Mouse (Mus musculus): ENCODE measurements at regions not wholly inside any gene's neighbourhood (a gene's known extent, or its start where the extent isn't known, plus 50 kb on each side); places are given as distances from the start of the nearest gene placed in this dataset.

GRCm38 (mm10) chr7:136208879-136209278, 492.7 kb upstream of the Mki67 start:
- no peak for DNase-seq (ENCODE audit: low spot score)
- H3K9me3 ChIP-seq (ENCODE audit: control insufficient read depth, low read length): no peaks in the 10 kb centered on the region
- peaks cover 25% of the 10 kb centered on the region for H3K4me1 ChIP-seq (ENCODE audit: control insufficient read depth, insufficient read depth, low read length)
- no peak overlapping the region for H3K27ac ChIP-seq (replicated peaks; ENCODE audit: low read depth, low read length)
- no peak overlapping the region for H3K9ac ChIP-seq (ENCODE audit: low read length)
- WGBS: 73% methylated on average over 12 of the region's 12 CpGs
- no peak for ATAC-seq (ENCODE audit: insufficient number of reproducible peaks, low FRiP score, low TSS enrichment, low read depth)
- H3K4me2 ChIP-seq (ENCODE audit: low read depth, severe bottlenecking): no peak overlapping the region
- no peaks in the 10 kb centered on the region for H3K27me3 ChIP-seq (ENCODE audit: control insufficient read depth, insufficient read depth, low read length)
- no peaks in the 10 kb centered on the region for H3K36me3 ChIP-seq (ENCODE audit: control insufficient read depth, insufficient read depth, low read length)
- no peak overlapping the region for H3K4me3 ChIP-seq (ENCODE audit: low read depth, low read length)

DNA sequence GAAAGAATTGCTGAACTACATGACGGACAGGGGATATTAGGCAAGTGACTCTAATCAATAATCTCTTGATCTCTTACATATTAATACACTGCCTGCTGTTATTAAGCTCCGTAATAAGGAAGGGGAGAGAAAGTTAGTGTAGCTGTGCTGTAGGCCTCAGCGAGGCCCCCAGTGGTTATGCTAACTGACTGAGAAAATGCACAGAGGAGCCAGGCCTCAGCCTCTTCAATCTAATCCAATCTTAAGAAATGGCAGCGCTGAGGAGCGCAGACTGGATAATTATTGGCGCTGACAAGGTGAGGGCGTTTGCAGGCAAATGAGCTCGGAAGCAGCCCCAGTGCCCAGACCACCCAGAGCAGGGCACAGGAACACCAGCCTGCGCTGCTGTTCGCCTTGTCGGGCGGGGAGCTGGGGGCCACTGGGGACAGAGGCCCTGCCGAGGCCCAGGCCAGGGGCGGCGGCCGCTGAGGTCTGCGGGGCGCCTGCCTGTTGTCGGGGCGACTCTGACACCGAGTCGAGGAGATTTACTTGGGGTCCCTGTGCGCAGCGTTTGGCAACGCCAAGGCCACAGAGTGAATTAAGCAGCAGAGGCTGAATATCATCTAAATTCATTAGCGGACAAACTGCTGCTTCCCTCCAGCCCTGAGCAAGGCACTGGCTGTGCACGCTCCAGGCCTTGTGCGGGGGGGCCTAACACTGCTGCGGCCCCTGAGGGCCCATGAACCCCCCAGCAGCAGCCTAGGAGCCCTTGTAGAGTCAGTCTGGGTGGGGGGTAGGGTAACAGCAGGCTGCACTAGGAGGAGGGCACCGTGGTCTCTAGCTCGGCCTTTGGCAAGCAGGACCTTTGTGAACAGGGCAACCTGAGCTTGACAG, 493.4 kb upstream of the Mki67 start:
- H3K27me3 ChIP-seq (ENCODE audit: control insufficient read depth, insufficient read depth, low read length): no peaks in the 10 kb centered on the region
- H3K4me2 ChIP-seq (ENCODE audit: low read depth, severe bottlenecking): peak overlapping the region; percentile 29; the same call in 1 of the 2 replicates
- H3K4me3 ChIP-seq (ENCODE audit: low read depth, low read length): no peak overlapping the region
- no peaks in the 10 kb centered on the region for H3K36me3 ChIP-seq (ENCODE audit: control insufficient read depth, insufficient read depth, low read length)
- no peak for DNase-seq (ENCODE audit: low spot score)
- H3K9ac ChIP-seq (ENCODE audit: low read length): peak overlapping the region; percentile 40
- peak overlapping the region; percentile 47 for H3K27ac ChIP-seq (replicated peaks; ENCODE audit: low read depth, low read length)
- H3K4me1 ChIP-seq (ENCODE audit: control insufficient read depth, insufficient read depth, low read length): peaks cover 30% of the 10 kb centered on the region
- WGBS: 26% methylated on average over 31 of the region's 31 CpGs
- no peaks in the 10 kb centered on the region for H3K9me3 ChIP-seq (ENCODE audit: control insufficient read depth, low read length)
- ATAC-seq (ENCODE audit: insufficient number of reproducible peaks, low FRiP score, low TSS enrichment, low read depth): no peak

DNA sequence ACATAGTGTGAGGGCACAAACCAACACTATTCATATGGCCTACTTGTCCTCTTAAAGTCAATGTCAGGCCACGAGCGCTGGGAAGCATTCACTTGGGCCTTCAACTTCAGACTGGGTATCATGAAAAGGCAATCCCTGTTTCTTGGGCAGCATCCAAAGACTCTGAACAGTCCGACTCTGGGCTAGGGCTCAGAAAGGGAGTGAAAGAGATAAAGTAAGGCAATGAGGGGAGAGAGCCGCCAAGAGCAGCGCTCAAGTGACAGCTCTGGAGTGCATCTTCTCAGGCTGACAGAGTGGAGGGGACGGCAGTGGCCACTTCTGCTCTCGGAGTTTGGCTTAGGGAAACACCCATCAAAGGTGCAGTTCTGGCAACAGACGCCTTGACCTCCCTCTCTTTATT, 496.3 kb upstream of the Mki67 start:
- Histone ChIP-seq H3K4me2 (ENCODE audit: low read depth, severe bottlenecking) (no peak overlapping the region), H3K36me3 (ENCODE audit: control insufficient read depth, insufficient read depth, low read length) (no peaks in the 10 kb centered on the region), H3K27me3 (ENCODE audit: control insufficient read depth, insufficient read depth, low read length) (no peaks in the 10 kb centered on the region), H3K9ac (ENCODE audit: low read length) (no peak overlapping the region), H3K27ac (replicated peaks; ENCODE audit: low read depth, low read length) (peak overlapping the region; percentile 78), H3K4me3 (ENCODE audit: low read depth, low read length) (no peak overlapping the region), H3K4me1 (ENCODE audit: control insufficient read depth, insufficient read depth, low read length) (peaks cover 46% of the 10 kb centered on the region), H3K9me3 (ENCODE audit: control insufficient read depth, low read length) (no peaks in the 10 kb centered on the region)
- ATAC-seq (ENCODE audit: insufficient number of reproducible peaks, low FRiP score, low TSS enrichment, low read depth): no peak
- no peak for DNase-seq (ENCODE audit: low spot score)
- 28% methylated on average over 8 of the region's 8 CpGs for WGBS

DNA sequence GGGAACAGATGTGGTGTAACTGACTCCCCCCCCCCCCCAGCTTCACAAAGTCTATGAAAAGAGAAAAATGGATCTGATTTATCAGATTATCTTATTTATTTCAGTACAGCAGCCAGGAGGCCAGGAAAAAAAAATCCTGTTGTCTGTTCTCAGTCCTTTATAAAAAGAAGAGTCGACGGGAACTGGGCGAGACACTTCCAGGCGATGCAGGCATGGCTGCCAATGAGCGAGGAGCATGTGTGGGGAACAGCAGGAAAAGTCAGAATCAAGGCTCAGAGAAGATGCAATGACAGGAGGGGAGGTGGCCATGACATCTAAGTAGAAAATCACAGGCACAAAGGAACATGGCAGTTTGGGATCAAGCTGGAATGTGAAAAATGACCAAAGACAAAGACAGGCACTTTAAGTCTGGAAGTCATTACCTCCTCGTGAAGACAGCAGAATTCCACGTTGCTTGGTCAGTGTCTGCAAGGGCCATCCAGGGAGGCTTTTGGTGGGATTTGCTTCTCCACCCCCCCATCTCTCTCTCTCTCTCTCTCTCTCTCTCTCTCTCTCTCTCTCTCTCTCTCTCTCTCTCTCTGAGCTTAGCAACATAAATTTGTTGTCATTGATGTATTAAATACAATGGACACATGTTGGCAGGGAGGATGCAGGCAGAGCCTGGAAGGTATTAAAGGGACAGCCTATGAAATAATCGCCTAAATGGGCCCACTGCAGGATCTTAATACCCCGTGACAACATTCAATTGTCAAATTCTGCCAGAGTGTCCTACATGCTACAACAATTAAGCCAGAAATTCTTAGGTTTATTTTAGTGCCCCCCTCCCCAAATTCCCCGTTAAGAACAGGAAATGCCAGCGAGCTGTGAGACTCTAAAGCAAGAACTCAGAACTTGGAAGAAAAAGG, 497.1 kb upstream of the Mki67 start:
- Histone ChIP-seq H3K9me3 (ENCODE audit: control insufficient read depth, low read length) (no peaks in the 10 kb centered on the region), H3K36me3 (ENCODE audit: control insufficient read depth, insufficient read depth, low read length) (no peaks in the 10 kb centered on the region), H3K27ac (replicated peaks; ENCODE audit: low read depth, low read length) (peak overlapping the region; percentile 78), H3K9ac (ENCODE audit: low read length) (0 out of 2 replicates have a peak overlapping the region, but pooled peaks have one; percentile 12), H3K4me2 (ENCODE audit: low read depth, severe bottlenecking) (peak overlapping the region; percentile 15; the same call in 1 of the 2 replicates), H3K4me1 (ENCODE audit: control insufficient read depth, insufficient read depth, low read length) (peaks cover 53% of the 10 kb centered on the region), H3K4me3 (ENCODE audit: low read depth, low read length) (no peak overlapping the region), H3K27me3 (ENCODE audit: control insufficient read depth, insufficient read depth, low read length) (no peaks in the 10 kb centered on the region)
- 15% methylated on average over 11 of the region's 11 CpGs for whole genome bisulfite sequencing
- 0 out of 2 replicates have a peak, but pooled peaks have one; percentile 14 for ATAC-seq (ENCODE audit: insufficient number of reproducible peaks, low FRiP score, low TSS enrichment, low read depth)
- DNase-seq (ENCODE audit: low spot score): peak; percentile 59

DNA sequence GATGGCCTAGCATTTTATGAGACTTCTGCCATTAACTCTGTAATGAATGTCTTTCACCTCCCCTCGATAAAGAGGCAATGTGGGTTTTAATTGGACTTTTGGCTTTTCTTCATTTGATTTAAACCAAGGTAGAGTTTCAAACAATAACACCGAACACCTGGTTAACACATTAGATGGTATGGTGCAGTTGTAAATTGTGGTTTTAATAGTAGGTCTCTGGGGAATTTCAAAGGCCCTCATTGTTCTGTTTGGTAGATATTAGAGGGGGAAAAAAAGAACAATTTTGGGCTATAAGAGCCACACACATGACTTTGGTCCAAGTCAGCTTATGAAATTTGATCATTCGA, 497.8 kb upstream of the Mki67 start:
- Histone ChIP-seq H3K4me1 (ENCODE audit: control insufficient read depth, insufficient read depth, low read length) (peaks cover 60% of the 10 kb centered on the region), H3K4me3 (ENCODE audit: low read depth, low read length) (no peak overlapping the region), H3K27me3 (ENCODE audit: control insufficient read depth, insufficient read depth, low read length) (no peaks in the 10 kb centered on the region), H3K9me3 (ENCODE audit: control insufficient read depth, low read length) (no peaks in the 10 kb centered on the region), H3K36me3 (ENCODE audit: control insufficient read depth, insufficient read depth, low read length) (no peaks in the 10 kb centered on the region), H3K27ac (replicated peaks; ENCODE audit: low read depth, low read length) (peak overlapping the region; percentile 93), H3K9ac (ENCODE audit: low read length) (no peak overlapping the region), H3K4me2 (ENCODE audit: low read depth, severe bottlenecking) (no peak overlapping the region)
- WGBS: 15% methylated on average over 3 of the region's 3 CpGs
- DNase-seq (ENCODE audit: low spot score): no peak
- peak; percentile 62 for ATAC-seq (ENCODE audit: insufficient number of reproducible peaks, low FRiP score, low TSS enrichment, low read depth)

GRCm38 (mm10) chr7:136214415-136214814, 498.3 kb upstream of the Mki67 start:
- Histone ChIP-seq H3K4me1 (ENCODE audit: control insufficient read depth, insufficient read depth, low read length) (peaks cover 62% of the 10 kb centered on the region), H3K9ac (ENCODE audit: low read length) (no peak overlapping the region), H3K4me3 (ENCODE audit: low read depth, low read length) (no peak overlapping the region), H3K36me3 (ENCODE audit: control insufficient read depth, insufficient read depth, low read length) (no peaks in the 10 kb centered on the region), H3K27me3 (ENCODE audit: control insufficient read depth, insufficient read depth, low read length) (no peaks in the 10 kb centered on the region), H3K27ac (replicated peaks; ENCODE audit: low read depth, low read length) (peak overlapping the region; percentile 93), H3K4me2 (ENCODE audit: low read depth, severe bottlenecking) (peak overlapping the region; percentile 12; the same call in 1 of the 2 replicates), H3K9me3 (ENCODE audit: control insufficient read depth, low read length) (no peaks in the 10 kb centered on the region)
- DNase-seq (ENCODE audit: low spot score) (peak; percentile 73), ATAC-seq (ENCODE audit: insufficient number of reproducible peaks, low FRiP score, low TSS enrichment, low read depth) (peak; percentile 41)
- 17% methylated on average over 4 of the region's 4 CpGs for WGBS

- no peak overlapping the region for H3K9ac ChIP-seq (ENCODE audit: low read length)
- H3K27ac ChIP-seq (replicated peaks; ENCODE audit: low read depth, low read length): no peak overlapping the region
- no peak overlapping the region for H3K4me3 ChIP-seq (ENCODE audit: low read depth, low read length)
- no peaks in the 10 kb centered on the region for H3K36me3 ChIP-seq (ENCODE audit: control insufficient read depth, insufficient read depth, low read length)
- DNase-seq (ENCODE audit: low spot score) (no peak), ATAC-seq (ENCODE audit: insufficient number of reproducible peaks, low FRiP score, low TSS enrichment, low read depth) (no peak)
- peaks cover 67% of the 10 kb centered on the region for H3K4me1 ChIP-seq (ENCODE audit: control insufficient read depth, insufficient read depth, low read length)
- H3K9me3 ChIP-seq (ENCODE audit: control insufficient read depth, low read length): no peaks in the 10 kb centered on the region
- no peaks in the 10 kb centered on the region for H3K27me3 ChIP-seq (ENCODE audit: control insufficient read depth, insufficient read depth, low read length)
- H3K4me2 ChIP-seq (ENCODE audit: low read depth, severe bottlenecking): no peak overlapping the region
These were observed 500.6 kb upstream of the Mki67 start for GRCm38 (mm10) chr7:136216734-136217133.

DNA sequence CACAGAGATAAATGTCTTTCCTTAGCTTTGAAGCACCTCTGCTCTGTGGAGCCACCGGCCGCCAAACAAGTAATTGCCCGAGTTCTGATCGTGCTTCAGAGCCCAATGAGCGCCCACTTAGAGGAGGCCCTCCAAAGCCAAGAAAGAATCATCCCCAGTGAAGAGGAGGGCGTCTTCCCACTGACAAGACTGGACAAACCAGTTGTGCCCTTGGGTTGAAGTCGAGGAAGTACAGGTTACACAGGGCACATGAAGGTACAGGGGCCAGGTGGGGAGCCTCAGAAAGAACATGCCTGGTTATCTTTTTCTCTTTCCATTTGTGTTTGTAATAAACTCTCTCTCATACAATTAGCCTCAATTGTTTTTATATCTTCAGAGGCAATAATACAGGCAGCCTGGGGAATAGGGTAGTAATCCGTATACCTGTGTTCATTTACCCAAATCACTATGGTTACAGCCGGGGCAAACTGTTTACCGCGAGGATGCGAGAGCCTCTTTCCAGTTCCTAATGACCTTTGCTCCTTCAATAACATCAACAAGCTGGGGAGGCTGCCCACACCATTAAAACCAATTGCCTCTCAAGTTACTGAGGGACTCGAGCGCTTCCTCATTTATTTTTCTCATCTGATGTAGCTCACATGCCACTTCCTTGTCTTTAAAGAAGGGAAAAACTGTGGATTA, 503.5 kb upstream of the Mki67 start:
- H3K4me3 ChIP-seq (ENCODE audit: low read depth, low read length): no peak overlapping the region
- DNase-seq (ENCODE audit: low spot score) (no peak), ATAC-seq (ENCODE audit: insufficient number of reproducible peaks, low FRiP score, low TSS enrichment, low read depth) (no peak)
- no peak overlapping the region; the same call in 1 of the 2 replicates for H3K4me2 ChIP-seq (ENCODE audit: low read depth, severe bottlenecking)
- peak overlapping the region; percentile 4; the same call in 1 of the 2 replicates for H3K27ac ChIP-seq (replicated peaks; ENCODE audit: low read depth, low read length)
- no peak overlapping the region for H3K9ac ChIP-seq (ENCODE audit: low read length)
- WGBS: 16% methylated on average over 14 of the region's 14 CpGs
- no peaks in the 10 kb centered on the region for H3K9me3 ChIP-seq (ENCODE audit: control insufficient read depth, low read length)
- H3K36me3 ChIP-seq (ENCODE audit: control insufficient read depth, insufficient read depth, low read length): no peaks in the 10 kb centered on the region
- peaks cover 47% of the 10 kb centered on the region for H3K4me1 ChIP-seq (ENCODE audit: control insufficient read depth, insufficient read depth, low read length)
- no peaks in the 10 kb centered on the region for H3K27me3 ChIP-seq (ENCODE audit: control insufficient read depth, insufficient read depth, low read length)

All from limb, embryonic 11.5 days (tissue).